Mouse (Mus musculus): ENCODE data around the gene Htra1. TPM values are rescaled to one million over a fixed set of nuclear protein-coding genes. Genes with fewer than 3 reads are reported as not detected.

The Htra1 gene
- polyA plus RNA-seq, 1 experiment, result 184 TPM

DNA sequence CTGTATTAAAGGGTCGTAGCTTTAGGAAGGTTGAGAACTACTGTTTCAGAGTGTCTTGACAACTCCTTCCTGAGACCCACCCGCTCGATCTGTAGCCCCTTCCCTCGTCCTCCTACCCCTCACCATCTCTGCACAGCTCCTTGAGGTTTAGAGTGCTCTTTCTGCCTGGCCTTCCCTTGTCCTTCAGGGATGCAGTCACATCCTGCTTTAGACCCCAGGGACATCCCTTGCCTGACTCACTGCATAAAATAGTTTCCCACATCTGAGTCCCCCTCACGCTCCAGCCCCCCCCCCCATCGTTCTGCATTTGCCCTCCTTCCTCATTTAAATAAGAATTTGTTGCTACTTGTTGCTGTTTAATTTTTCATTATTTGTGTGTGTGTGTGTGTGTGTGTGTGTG is 31.0 kb downstream of the Htra1 start:
- no peak for DNase-seq (ENCODE audit: low spot score)

GRCm38 (mm10) chr7:130967901-130968300 is 32.0 kb downstream of the Htra1 start:
- DNase-seq (ENCODE audit: low spot score), result no peak

DNA sequence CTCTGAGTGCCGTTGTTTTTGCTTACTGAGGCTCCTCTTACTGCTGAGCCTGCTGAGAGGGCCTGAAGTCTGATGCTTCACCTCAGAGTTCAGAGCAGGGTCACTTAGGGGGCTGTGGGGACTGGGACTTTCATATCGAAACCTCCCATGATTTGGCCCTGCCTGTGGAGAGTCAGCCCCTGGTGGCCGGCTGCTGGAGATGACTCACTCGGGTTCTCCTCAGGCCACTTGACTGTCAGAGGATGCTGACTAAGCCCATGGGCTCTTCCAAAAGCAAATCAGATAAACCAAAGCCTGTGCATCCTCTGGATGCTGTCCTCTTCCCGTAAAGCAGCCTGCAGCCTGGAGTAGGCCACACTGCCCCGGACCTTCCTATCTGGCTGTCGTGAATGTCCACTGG is 32.6 kb downstream of the Htra1 start:
- no peak for DNase-seq (ENCODE audit: low spot score)

GRCm38 (mm10) chr7:130969076-130969475 is 33.2 kb downstream of the Htra1 start:
- no peak for DNase-seq (ENCODE audit: low spot score)

GRCm38 (mm10) chr7:130969507-130969906 is 33.6 kb downstream of the Htra1 start:
- DNase-seq (ENCODE audit: low spot score), result no peak

DNA sequence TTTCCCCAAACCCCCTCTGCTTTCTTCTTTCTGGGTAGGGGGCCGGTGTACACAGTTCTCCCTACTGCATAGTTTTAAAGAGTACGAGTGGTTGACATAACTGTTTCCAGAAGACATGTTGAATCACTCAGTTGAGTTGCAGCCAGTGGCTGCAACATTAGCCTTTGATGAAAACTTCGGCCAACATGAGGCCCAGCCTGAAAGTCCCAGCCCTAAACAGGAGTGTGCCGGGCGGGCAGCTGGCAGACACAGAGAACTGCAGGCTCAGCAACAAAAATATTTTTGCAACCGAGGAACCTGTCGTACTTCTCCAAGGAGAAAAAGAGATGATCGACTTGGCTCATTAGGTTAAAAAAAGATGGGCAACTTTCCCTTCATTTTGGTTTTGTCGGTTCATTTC is 36.9 kb downstream of the Htra1 start:
- no peak for DNase-seq (ENCODE audit: low spot score)

- DNase-seq (ENCODE audit: low spot score), result no peak
These were observed 40.5 kb downstream of the Htra1 start for GRCm38 (mm10) chr7:130976305-130976935.

GRCm38 (mm10) chr7:130977794-130978521 is 42.0 kb downstream of the Htra1 start:
- DNase-seq (ENCODE audit: low spot score), result peak; percentile 54

- DNase-seq (ENCODE audit: low spot score), result no peak
These were observed 42.6 kb downstream of the Htra1 start for GRCm38 (mm10) chr7:130978545-130978944.

DNA sequence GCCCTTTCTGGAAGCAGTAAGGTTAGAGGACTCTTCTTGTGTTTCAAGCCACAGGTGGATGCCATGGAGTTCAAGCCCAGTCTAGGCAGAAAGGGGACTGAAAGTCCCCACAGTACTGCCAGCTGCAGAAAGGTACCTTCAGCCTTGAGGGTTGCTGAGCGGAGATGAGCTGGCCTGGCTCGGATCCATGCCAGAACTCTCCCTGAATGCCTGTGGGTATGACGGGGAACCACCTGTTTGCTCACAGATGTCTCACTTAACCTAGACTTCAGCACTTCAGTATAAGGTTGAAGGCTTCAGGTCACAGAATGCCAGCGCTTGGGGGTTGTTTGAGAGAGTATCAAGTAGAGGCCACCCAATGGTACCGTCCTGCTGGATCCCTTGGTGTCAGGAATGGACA is 44.2 kb downstream of the Htra1 start:
- no peak for DNase-seq (ENCODE audit: low spot score)

- DNase-seq (ENCODE audit: low spot score), result no peak
These were observed 46.5 kb downstream of the Htra1 start for GRCm38 (mm10) chr7:130982371-130982770.

DNA sequence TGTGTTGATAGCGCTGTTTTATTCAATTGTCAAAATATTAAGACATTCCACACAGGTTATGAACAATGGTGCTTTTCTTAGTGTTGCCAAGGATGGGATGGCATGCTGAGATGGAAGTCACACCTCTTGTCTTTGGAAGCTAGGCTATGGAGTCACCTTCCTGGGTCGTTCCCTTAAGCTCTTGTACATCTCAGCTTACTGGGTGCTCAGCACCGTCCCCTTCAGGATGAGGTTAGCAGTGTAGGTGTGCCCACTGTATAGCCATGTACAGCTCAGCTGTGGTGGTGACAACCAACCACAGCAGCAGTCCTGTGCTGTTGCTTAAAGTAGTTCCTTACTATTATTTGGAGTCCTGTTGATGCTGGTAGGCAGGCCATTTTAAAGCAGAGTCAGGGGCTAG is 47.0 kb downstream of the Htra1 start:
- DNase-seq (ENCODE audit: low spot score), result no peak

DNA sequence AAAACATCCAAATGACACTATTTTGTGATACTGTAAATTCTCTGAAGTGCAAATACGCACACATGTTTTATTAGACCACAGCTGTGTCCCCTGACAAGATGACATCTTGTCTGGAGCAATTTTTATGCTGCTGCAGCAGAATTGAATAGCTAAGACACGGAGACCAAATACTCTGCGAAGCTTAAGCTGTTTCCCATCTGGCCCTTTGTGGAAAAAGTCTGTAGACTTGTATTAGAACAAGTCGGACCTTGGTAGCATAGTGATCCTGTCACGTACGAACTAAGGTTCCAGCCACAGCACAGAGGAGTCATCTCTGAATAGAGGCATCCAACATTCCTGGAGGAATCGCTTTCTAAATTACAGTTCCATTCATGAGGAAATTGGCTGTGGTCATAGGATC is 48.4 kb downstream of the Htra1 start:
- no peak for DNase-seq (ENCODE audit: low spot score)

- DNase-seq (ENCODE audit: low spot score), result no peak
These were observed 49.3 kb downstream of the Htra1 start for GRCm38 (mm10) chr7:130985193-130985592.

DNA sequence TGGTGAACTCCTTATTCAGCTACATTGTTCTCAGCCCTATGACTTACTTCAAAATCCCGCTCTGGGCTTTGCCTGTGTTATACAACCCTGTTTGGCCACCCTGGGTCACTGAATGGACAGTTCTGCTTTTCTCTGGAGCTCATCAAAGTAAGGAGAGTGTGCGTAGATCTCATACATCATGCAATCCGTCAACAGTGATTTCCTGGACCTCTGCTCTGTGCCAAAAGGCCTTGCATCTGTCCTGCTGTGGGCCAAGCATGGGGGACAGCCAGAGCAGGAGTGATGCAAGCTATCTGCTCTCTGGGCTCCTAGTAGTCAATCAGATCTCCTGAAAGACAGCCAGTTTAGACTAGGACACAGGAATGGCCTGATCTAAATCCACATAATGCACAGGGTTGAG is 49.8 kb downstream of the Htra1 start:
- no peak for DNase-seq (ENCODE audit: low spot score)

- DNase-seq (ENCODE audit: low spot score), result no peak
These were observed 52.2 kb downstream of the Htra1 start for GRCm38 (mm10) chr7:130988146-130988545.

DNA sequence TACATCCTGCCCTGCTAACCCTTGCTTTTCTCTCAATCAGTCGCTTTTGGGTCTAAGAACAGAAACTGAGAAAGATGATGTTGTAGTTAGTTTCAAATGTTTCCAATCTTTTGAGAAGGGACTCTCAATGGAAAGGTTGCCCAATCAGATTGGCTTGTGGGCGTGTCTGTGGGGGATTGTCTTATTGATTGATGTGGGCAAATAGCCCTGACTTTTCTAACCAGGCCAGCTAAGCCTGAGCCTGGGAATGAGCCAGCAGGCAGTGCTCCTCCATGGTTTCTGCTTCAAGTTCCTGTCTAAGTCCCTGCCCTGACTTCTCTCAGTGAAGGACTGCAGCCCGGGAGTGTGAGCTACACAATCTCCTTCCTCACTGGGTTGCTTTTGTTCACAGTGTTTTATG is 53.5 kb downstream of the Htra1 start:
- no peak for DNase-seq (ENCODE audit: low spot score)

DNA sequence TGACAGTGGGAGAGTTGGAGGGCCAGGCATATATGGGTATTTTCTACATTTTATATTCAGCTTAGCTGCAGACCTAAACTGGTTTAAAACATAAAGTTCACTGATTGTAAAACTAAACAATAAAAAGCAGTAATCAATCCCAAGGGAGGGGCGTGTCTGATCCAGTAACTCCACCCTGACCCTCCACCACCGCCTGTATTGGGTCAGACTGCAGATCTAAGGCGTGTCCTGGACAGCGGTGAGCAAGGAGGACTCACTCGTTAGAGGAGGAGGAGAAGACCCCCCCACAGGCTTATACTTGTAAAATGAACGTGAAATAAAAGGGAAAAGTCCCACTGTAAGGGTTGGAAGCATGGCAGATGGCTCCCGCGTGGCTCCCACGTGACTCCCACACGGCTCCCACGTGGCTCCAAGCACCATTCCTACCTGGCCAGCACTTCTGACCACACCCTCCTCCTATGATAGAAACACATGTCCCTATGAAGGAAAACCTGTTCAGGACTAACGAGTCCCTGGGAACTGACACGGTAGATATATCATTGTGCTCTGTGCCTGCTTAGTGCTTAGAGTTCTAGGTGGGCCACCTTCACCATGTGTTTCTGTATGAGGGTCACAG is 55.4 kb downstream of the Htra1 start:
- DNase-seq (ENCODE audit: low spot score), result no peak

- DNase-seq (ENCODE audit: low spot score), result no peak
These were observed 58.0 kb downstream of the Htra1 start for GRCm38 (mm10) chr7:130993907-130994306.

GRCm38 (mm10) chr7:131001976-131002726 is 66.2 kb downstream of the Htra1 start:
- no peak for DNase-seq (ENCODE audit: low spot score)

- DNase-seq (ENCODE audit: low spot score), result no peak
These were observed 68.2 kb downstream of the Htra1 start for GRCm38 (mm10) chr7:131004071-131004470.

- no peak for DNase-seq (ENCODE audit: low spot score)
These were observed 71.3 kb downstream of the Htra1 start for GRCm38 (mm10) chr7:131007221-131007620.

Data from urinary bladder, adult 2 months (tissue).